Mouse (Mus musculus) ES-E14 (cell line): Measurements from ENCODE around the gene Gm3880. TPM values are rescaled to one million over a fixed set of nuclear protein-coding genes. Genes with fewer than 3 reads are reported as not detected.

Experiments
- DNase-seq: peaks from one replicate; pipeline ENCODE4 v3.0.0-alpha.2; 2013; ENCODE audit warnings: low read depth, low spot score
- H3K27ac ChIP-seq: 2 replicates; pipeline ENCODE4 v1.5.1; 2012; ENCODE audit warnings: low read depth, mild to moderate bottlenecking, low read length, moderate library complexity, mixed read lengths; ENCODE audit not compliant: poor library complexity, insufficient read depth, severe bottlenecking
- H3K36me3 ChIP-seq: 2 replicates; pipeline ENCODE4 v1.6.1; 2012; ENCODE audit warnings: mild to moderate bottlenecking, low read length, moderate library complexity, mixed read lengths; ENCODE audit not compliant: control insufficient read depth, poor library complexity, insufficient read depth, severe bottlenecking
- H3K4me1 ChIP-seq, 2 experiments: fragments of 150-350 bp in 1 of 2; sonication (generic) in 1 of 2; 2 replicates each; pipeline ENCODE4 v1.6.1; 2012; ENCODE audit warnings: low read length in 2 of 2, mild to moderate bottlenecking in 1 of 2, mixed read lengths in 1 of 2; ENCODE audit not compliant: control insufficient read depth in 2 of 2, insufficient read depth in 2 of 2, poor library complexity in 1 of 2
- H3K4me3 ChIP-seq, 2 experiments: fragments of 150-350 bp in 1 of 2; sonication (generic) in 1 of 2; 2 replicates each; pipeline ENCODE4 v1.5.1; 2012; ENCODE audit warnings: low read length in 2 of 2, low read depth in 1 of 2, mild to moderate bottlenecking in 1 of 2, mixed read lengths in 1 of 2; ENCODE audit not compliant: insufficient read depth in 1 of 2, poor library complexity in 1 of 2, severe bottlenecking in 1 of 2
- H3K9ac ChIP-seq: 2 replicates; pipeline ENCODE4 v1.6.1; 2012; ENCODE audit warnings: low read depth, mild to moderate bottlenecking, low read length, mixed read lengths; ENCODE audit not compliant: poor library complexity, insufficient read depth, severe bottlenecking
- H3K9me3 ChIP-seq: fragments of 150-350 bp; sonication (generic); 2 replicates; pipeline ENCODE4 v1.6.1; 2012; ENCODE audit warnings: low read depth, mild to moderate bottlenecking, low read length; ENCODE audit not compliant: control insufficient read depth, insufficient read depth
- CHD2 ChIP-seq: IDR thresholded peaks from 2 replicates; pipeline ENCODE4 v1.6.1; 2014; ENCODE audit warnings: mild to moderate bottlenecking, low read depth, low read length, inconsistent platforms
- HCFC1 ChIP-seq: IDR thresholded peaks from 2 replicates; pipeline ENCODE4 v1.6.1; 2012; ENCODE audit warnings: low read length, inconsistent platforms, borderline replicate concordance; ENCODE audit not compliant: insufficient read depth
- MAFK ChIP-seq: IDR thresholded peaks from 2 replicates; pipeline ENCODE4 v1.6.1; 2014; ENCODE audit warnings: mild to moderate bottlenecking, low read depth, low read length, inconsistent platforms; ENCODE audit not compliant: insufficient read depth
- ZC3H11A ChIP-seq: IDR thresholded peaks from 2 replicates; pipeline ENCODE4 v1.6.1; 2012; ENCODE audit warnings: low read depth, mild to moderate bottlenecking, inconsistent platforms, low read length, borderline replicate concordance
- ZNF384 ChIP-seq: IDR thresholded peaks from 2 replicates; pipeline ENCODE4 v1.6.1; 2012; ENCODE audit warnings: low read depth, low read length, inconsistent platforms
- in situ Hi-C, 2 experiments: fragments of 600-800 bp; cut with MboI; formaldehyde crosslinking; loops; one replicate each; pipeline ENCODE4 v1.15.1; 2025; ENCODE audit warnings: low sequenced_read_pairs in 2 of 2, inconsistent platforms in 1 of 2; ENCODE audit not compliant: unreplicated experiment in 2 of 2
- total RNA-seq: library from RNA; depleted of rRNA; stranded (reverse); fragments of 300-350 nt; gene quantifications from 2 replicates; pipeline ENCODE4 v1.2.3, GENCODE M21; 2012

Gene Gm3880
- total RNA-seq, 1 experiment, result 1.7 TPM

DNA sequence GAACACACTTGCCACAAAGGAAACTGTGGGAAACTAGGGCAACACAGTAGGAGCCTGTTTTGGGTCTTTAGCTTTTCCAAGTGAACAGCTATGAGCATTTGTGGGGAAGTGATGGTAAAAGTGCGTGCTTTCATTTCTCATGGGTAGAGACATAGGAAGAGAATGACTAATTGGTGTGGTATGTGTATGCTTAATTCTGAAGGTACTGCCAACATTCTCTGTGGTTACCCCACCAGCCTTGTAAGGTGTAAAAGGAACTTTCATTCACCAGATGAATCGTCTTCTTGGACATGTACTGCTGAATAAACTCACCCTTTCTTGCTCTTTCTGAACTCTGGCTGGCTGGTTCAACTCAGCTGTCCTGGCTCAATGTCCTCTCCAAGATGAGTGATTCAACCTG is 20.1 kb downstream of the Gm3880 start:
- no peak overlapping the region for H3K27ac ChIP-seq
- no peak for DNase-seq
- H3K9me3 ChIP-seq, result no peaks in the 10 kb centered on the region
- no peak overlapping the region for H3K9ac ChIP-seq
- H3K4me3 ChIP-seq, result no peak overlapping the region
- no peak for TF ChIP-seq HCFC1
- H3K4me1 ChIP-seq, result no peaks in the 10 kb centered on the region
- no peaks in the 10 kb centered on the region for H3K36me3 ChIP-seq
- in situ Hi-C loops, result no loop called here

- no peak for DNase-seq
Measured at GRCm38 (mm10) chrX:102660712-102661111, 26.1 kb downstream of the Gm3880 start.

GRCm38 (mm10) chrX:102645691-102646090 is 41.1 kb downstream of the Gm3880 start:
- in situ Hi-C loops, result no loop called here
- no peaks in the 10 kb centered on the region for H3K9me3 ChIP-seq
- no peak for DNase-seq
- no peak overlapping the region for H3K9ac ChIP-seq
- H3K36me3 ChIP-seq, result no peaks in the 10 kb centered on the region
- no peak overlapping the region for H3K27ac ChIP-seq
- peaks cover 0 to 2% of the 10 kb centered on the region in 2 experiments; a peak in 1 of 4 replicates for H3K4me1 ChIP-seq
- TF ChIP-seq CHD2, result no peak
- no peak for TF ChIP-seq MAFK
- no peak for TF ChIP-seq ZC3H11A
- no peak for TF ChIP-seq HCFC1
- no peak for TF ChIP-seq ZNF384
- H3K4me3 ChIP-seq, result no peak overlapping the region

More at GRCm38 (mm10) chrX:102660712-102661111, 26.1 kb downstream of the Gm3880 start:
- H3K27ac ChIP-seq, result no peak overlapping the region
- in situ Hi-C loops, result no loop called here
- H3K36me3 ChIP-seq, result no peaks in the 10 kb centered on the region
- no peaks in the 10 kb centered on the region for H3K9me3 ChIP-seq
- H3K4me1 ChIP-seq, result no peaks in the 10 kb centered on the region
- H3K4me3 ChIP-seq, result no peak overlapping the region
- TF ChIP-seq ZC3H11A (no peak), ZNF384 (no peak), MAFK (no peak), HCFC1 (no peak), CHD2 (no peak)
- H3K9ac ChIP-seq, result no peak overlapping the region

DNA sequence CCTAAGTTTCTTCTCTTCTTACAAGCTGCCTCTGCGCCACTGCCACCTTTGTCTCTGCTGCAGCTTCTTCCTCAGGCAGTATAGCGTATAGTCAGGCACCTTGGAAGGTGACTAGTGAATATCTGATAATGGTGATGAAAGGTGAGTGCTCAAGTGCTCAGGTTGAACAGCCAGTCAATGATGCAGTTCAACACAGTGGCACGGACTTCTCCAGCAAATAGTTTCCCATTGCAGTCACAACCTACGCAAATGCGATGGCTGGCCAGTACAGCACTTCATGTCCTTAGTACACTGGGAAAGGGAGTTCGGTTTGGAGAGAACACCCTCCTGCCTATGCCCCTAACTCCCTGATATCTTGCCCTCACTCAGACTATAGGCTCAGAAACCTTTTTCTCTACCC is 41.6 kb downstream of the Gm3880 start:
- no peak for DNase-seq
- in situ Hi-C loops, result no loop called here
- no peaks in the 10 kb centered on the region for H3K36me3 ChIP-seq
- H3K4me1 ChIP-seq, result peaks cover 0 to 2% of the 10 kb centered on the region in 2 experiments; a peak in 1 of 4 replicates
- no peak overlapping the region for H3K27ac ChIP-seq
- H3K9ac ChIP-seq, result no peak overlapping the region
- no peak for TF ChIP-seq ZC3H11A
- H3K4me3 ChIP-seq, result peak overlapping the region in 1 of 2 experiments; percentile 60; a peak in 1 of 4 replicates
- no peaks in the 10 kb centered on the region for H3K9me3 ChIP-seq

GRCm38 (mm10) chrX:102644573-102644951 is 42.2 kb downstream of the Gm3880 start:
- Histone ChIP-seq H3K4me3 (peak overlapping the region; percentile 60 to 70; a peak in 3 of 4 replicates), H3K36me3 (no peaks in the 10 kb centered on the region), H3K9me3 (no peaks in the 10 kb centered on the region), H3K9ac (0 out of 2 replicates have a peak overlapping the region, but pooled peaks have one; percentile 25), H3K4me1 (peaks cover 0 to 2% of the 10 kb centered on the region in 2 experiments; a peak in 1 of 4 replicates), H3K27ac (no peak overlapping the region)
- DNase-seq, result no peak
- no peak for TF ChIP-seq ZC3H11A
- no peak for TF ChIP-seq HCFC1
- TF ChIP-seq MAFK, result no peak
- no peak for TF ChIP-seq CHD2
- no peak for TF ChIP-seq ZNF384
- in situ Hi-C loops, result no loop called here
